Mouse (Mus musculus) left cerebral cortex, adult 2 months (tissue): ENCODE data around the gene Krtap21-1. TPM values are rescaled to one million over a fixed set of nuclear protein-coding genes. Genes with fewer than 3 reads are reported as not detected.

Experiments
- DNase-seq, 2 experiments: peaks; one replicate each; pipeline ENCODE4 v3.0.0; 2021 to 2022; ENCODE audit warnings: low spot score in 2 of 2, mixed read lengths in 1 of 2; ENCODE audit errors: extremely low spot score in 1 of 2
- H3K27ac ChIP-seq: fragments of 200-600 bp; 2 replicates; pipeline ENCODE4 v1.8.1; 2022
- H3K4me3 ChIP-seq: fragments of 200-600 bp; 2 replicates; pipeline ENCODE4 v1.8.1; 2022
- CTCF ChIP-seq: fragments of 200-600 bp; IDR thresholded peaks from 2 replicates; pipeline ENCODE4 v1.8.1; 2022; ENCODE audit warnings: antibody characterized with exemption, mild to moderate bottlenecking, moderate library complexity
- intact Hi-C: fragments of 180-260 bp; cut with DNase I; formaldehyde crosslinking; loops from one replicate; pipeline ENCODE4 v1.15.1; 2025
- long read RNA-seq, 2 experiments: library from polyadenylated mRNA; stranded (forward); transcript quantifications; one replicate each; pipeline ENCODE4 v2.0.0; 2021; ENCODE audit warnings: borderline mapping rate in 2 of 2
- total RNA-seq, 2 experiments: library from RNA; stranded (reverse); gene quantifications; 2 replicates each; pipeline ENCODE4 v1.2.3; 2021

Krtap21-1 gene
- total RNA-seq = not detected
- long read RNA-seq, experiment 1 = 0 reads
- long read RNA-seq, experiment 2 = 0 reads

DNA sequence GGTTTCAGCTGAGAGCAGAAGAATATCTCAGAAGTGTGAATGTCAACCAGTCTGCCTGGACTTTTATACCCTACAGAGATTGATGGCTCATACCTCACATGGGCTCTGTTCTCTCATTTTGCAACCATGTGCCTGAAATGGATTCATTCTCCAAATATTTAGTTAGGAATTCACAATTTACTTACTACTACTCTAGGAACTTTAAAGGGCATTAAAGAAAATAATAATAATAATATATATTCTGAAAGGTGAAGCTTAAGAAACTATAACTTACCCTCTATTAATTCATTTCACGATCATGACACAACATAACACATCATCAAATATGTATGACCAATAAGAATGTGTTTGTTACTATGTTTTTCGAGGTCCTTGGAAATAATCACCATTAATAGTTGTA lies at the start of gene Krtap21-1:
Krtap21-1 (minus strand) TSS at position 101 of the 400 bp plus-strand sequence.
- TF ChIP-seq CTCF = no peak
- intact Hi-C loops = no loop called here
- H3K4me3 ChIP-seq = no peak within 1 kb of the TSS

DNA sequence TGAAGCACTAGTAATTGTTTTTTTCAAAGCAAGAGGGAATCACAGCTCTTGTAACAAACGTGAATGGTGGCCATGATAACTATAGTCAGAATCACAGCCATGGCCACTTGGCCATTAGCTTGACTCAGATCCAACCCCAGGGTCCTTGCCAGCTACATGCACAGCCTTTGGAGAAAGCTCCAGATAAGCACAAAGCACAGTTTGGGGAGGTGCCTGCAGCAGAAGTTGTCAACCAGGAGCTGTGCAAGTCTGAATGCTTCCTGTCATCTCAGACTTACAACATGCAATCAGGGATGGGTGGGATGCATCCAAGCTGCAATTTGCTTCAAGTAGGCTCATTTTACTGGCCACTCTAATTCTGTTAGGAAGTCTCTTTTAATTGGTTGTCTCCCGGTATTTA lies 25.9 kb upstream of the Krtap21-1 start:
- intact Hi-C loops = no loop called here
- TF ChIP-seq CTCF = no peak
- Histone ChIP-seq H3K4me3 (no peak overlapping the region), H3K27ac (no peak overlapping the region)
- no peak for DNase-seq

More for the DNA sequence above, at the start of gene Krtap21-1:
- H3K27ac ChIP-seq = no peak within 1 kb of the TSS
- no peak for DNase-seq

DNA sequence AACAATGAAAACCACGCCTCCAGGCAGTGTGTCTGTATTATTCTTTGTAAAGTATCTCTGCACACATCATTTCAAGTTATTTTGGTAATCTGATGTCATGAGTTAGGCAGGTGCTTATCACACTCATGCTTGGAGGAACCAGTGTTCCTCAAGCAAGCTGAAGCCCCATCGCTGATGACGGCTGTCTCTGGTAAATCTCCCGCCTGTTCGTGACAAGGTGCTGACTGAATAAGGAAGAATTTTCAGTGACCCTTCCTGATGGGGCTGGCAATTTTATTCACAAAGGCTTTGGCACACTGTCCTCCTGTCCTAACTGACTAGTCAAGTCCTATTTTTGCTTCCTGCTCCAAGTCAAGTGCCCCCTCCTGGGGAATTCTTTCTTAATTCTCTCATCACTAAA lies 21.6 kb upstream of the Krtap21-1 start:
- Histone ChIP-seq H3K27ac (no peak overlapping the region), H3K4me3 (no peak overlapping the region)
- DNase-seq = no peak
- intact Hi-C loops = no loop called here
- no peak for TF ChIP-seq CTCF

DNA sequence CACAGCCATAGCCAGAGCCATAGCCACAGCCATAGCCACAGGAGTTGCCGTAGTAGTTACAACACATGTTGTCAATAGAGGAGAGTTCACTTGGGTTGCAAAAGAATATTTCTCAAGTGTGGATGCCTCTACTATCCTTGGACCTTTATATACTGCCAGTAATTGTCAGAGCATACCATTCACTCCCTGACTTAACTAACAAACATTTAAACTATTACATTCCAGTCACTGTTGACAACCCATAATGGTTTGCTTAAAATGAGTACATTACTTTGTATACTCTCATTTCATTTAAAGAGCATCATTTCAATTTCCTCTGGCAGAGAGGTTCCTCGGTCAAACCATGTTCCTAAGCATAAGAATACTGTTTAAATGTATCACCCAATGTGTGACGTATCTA lies 16.3 kb upstream of the Krtap21-1 start, which contains the start of gene Krtap6-2:
Krtap6-2 (minus strand) TSS at position 101 of the 400 bp plus-strand sequence.
- H3K4me3 ChIP-seq = no peak within 1 kb of the TSS
- H3K27ac ChIP-seq = no peak within 1 kb of the TSS
- no peak for TF ChIP-seq CTCF
- DNase-seq = no peak
- intact Hi-C loops = no loop called here

DNA sequence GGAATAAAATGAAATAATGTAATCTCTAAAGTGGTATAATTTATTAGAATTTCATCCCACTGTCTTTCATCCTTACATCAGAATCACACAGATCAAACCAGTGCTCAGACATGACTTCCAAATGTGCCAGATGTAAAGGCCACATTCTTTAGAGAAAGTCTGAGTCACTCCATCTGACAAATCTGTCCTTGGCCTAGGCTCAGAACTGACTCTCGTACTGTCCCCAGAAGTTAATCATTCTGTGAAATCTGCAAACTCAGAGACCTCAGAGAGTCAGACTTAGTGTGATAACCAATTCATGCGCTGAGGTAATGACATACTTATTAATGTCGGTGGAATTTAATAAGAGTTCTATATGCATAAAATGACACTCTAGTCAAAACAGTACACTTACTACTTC lies 12.6 kb upstream of the Krtap21-1 start:
- Histone ChIP-seq H3K4me3 (no peak overlapping the region), H3K27ac (no peak overlapping the region)
- intact Hi-C loops = no loop called here
- DNase-seq = no peak
- TF ChIP-seq CTCF = no peak

DNA sequence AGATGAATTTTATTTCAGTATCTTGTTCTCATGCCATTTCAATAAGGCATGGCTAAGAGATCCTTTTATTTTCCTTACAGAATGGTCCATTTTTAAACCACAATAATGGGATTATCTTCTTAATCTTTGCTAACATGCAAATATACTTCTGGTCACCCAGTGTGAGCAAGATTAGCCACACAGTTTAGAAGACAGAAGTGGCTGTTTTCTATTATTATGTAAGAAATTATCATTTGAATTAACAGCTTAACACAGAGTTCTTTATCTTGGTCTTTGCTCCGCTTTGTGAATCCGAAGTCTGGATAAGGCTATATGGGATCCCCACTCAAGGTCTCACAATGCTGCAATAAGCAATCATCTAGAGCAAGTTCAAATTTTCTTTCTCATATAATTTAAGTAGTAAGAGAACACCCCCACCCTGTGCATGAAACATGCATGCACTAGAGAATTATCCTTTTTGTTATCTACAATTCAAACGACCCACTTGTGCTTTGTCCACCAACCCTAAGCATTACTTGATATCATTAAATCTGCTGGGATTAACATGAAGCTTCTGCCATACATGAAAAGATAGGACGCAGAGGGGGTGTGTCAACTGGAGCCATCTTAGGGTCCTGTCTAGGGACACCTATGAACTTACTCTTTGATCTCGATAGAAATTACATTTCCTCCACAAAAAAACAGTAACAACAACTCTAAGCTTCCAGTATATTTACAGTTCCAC lies 6.8 kb upstream of the Krtap21-1 start:
- no peak for DNase-seq
- TF ChIP-seq CTCF = no peak
- intact Hi-C loops = no loop called here
- no peak overlapping the region for H3K4me3 ChIP-seq
- no peak overlapping the region for H3K27ac ChIP-seq

DNA sequence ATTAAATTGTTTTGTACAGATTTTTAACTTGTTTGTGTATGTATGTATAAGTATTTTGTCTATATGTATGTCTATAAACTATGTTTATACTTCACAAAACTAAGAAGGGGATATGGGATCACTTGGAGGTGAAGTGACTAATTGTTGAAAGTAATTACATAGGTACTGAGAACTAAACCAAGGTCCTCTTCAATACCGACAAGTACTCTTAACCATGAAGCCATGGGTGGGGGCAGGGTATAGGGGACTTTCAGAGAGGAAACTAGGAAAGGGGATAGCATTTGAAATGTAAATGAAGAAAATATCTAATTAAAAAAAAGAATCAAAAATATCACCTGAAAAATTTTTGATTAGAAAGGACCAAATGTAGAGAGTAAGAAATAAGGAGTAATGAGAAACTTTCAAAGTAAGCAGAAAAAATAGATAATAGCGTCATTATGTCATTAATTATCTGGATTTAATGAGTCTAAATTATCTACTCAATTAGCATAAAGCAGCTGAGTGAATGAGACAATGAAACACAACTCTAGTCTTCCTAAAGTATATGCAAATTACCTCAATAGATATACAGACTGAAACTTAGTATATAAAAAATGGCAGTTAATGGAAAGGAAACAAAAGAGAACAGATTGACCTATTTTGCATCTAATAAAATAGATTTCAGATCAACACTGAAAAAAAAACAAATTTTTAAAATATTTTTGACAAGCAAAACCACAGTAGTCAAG lies 30.8 kb downstream of the Krtap21-1 start:
- TF ChIP-seq CTCF = no peak
- Histone ChIP-seq H3K4me3 (no peak overlapping the region), H3K27ac (no peak overlapping the region)
- no peak for DNase-seq
- intact Hi-C loops = no loop called here

Other genes with a start within 250 kb of the Krtap21-1 start
- not detected for gene Gm9789, start 245.9 kb downstream of the Krtap21-1 start, total RNA-seq
- not detected for gene Gm7735, start 234.4 kb downstream of the Krtap21-1 start, total RNA-seq
- not detected for gene 1110057P08Rik, start 229.1 kb downstream of the Krtap21-1 start, total RNA-seq
- gene Krtap20-2, start 198.0 kb downstream of the Krtap21-1 start, total RNA-seq = not detected
- gene Krtap6-2, start 16.2 kb upstream of the Krtap21-1 start, total RNA-seq = not detected
- gene Krtap8-1, start 84.1 kb upstream of the Krtap21-1 start, total RNA-seq = not detected
- gene Krtap7-1, start 104.5 kb upstream of the Krtap21-1 start, total RNA-seq = not detected
- not detected for gene Krtap11-1, start 167.3 kb upstream of the Krtap21-1 start, total RNA-seq